Mouse (Mus musculus) cerebellum, postnatal 10 days (tissue): Measurements from ENCODE around the gene Chrm3.
A peak's percentile ranks its signal among the peaks of the same experiment; 100 is the strongest.

Source experiments
- DNase-seq, 2 experiments: peaks; one replicate each; pipeline ENCODE4 v3.0.0; 2021; ENCODE audit warnings: mixed read lengths in 2 of 2

The Chrm3 gene

GRCm38 (mm10) chr13:10068927-10069580 lies 291.6 kb downstream of the Chrm3 start:
- DNase-seq = no peak

DNA sequence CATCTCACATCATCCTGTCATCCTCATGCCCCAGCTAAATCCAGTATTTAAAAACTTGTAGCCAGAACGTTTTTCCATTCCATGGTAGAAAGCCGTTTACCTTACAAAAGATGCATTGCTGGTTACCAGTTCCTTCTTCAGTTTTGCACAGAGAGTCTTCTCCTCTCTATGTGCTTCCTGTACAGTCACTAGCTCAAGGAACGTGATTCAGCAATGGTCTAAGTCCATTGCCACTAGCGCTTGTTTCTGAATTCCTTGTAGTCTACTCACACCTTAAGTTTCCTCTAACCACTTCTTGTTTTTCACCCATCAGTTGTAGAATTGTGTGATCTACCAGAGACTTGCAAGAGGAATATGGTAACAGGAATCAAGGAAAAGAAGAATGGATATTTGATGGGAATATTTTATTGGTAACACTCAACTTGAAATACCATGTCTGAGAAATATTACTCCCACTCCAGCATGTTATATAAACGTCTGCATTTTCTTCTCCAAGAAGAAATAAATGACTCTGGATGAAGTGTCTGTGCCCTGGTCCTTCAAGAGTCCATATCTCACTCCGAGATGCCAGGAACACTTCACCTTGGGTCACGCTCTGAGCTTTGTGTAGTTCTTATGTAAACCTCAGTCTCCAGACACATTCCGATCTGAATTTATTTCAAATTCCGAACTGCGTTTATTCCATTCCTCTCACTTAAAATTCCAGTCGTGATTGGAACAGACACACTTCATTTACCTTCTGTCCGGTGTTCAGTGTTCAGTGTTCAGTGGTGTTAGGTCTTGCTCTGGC lies 293.6 kb downstream of the Chrm3 start:
- no peak for DNase-seq

- DNase-seq = no peak
Observed at GRCm38 (mm10) chr13:10065776-10066175, 294.9 kb downstream of the Chrm3 start.

- peak; percentile 77 to 84 for DNase-seq
Observed at GRCm38 (mm10) chr13:10062681-10063080, 298.0 kb downstream of the Chrm3 start.

DNA sequence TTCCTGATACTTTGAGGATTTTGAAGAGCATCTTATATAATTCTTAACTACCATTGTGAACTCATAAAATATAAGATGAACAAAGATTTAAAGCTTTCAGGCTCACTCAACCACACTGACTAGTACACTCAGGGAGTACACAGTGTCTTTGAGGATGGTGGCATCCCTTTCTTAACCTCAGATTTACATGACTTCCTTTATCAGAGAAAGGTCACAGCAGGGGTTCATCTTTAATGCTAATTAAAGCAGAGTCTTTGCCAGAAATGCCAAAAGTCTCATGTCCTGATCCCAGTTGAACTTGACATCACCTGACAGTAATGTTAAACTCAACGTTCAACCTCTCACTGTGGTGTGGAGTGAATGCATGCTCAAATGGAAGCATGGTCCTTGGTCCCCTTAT lies 301.7 kb downstream of the Chrm3 start:
- DNase-seq = no peak

DNA sequence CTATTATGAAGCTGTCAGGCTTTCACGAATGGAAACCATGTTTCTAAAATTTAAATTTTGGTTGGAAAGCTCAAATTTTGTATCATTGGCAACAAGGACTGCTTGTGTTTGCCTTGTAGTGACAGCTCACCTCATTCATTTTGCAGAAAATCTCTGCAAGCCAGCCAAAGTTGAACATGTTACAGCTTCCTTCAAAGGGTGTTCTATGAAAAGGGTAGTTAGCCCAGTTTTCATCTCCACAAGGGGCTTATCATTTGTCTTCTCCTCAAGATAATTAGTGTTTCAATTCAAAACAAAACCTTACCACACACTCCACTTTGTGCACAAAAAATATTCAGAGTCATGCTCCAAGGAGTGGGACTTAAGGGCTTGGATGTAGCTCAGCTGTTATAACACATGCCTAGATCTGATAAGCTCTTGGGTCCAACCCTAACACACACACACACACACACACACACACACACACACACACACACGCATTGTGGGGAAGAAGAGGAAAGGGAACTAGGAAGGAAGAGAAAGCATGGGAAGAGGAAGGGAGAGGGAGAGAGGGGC lies 302.9 kb downstream of the Chrm3 start:
- no peak for DNase-seq

DNA sequence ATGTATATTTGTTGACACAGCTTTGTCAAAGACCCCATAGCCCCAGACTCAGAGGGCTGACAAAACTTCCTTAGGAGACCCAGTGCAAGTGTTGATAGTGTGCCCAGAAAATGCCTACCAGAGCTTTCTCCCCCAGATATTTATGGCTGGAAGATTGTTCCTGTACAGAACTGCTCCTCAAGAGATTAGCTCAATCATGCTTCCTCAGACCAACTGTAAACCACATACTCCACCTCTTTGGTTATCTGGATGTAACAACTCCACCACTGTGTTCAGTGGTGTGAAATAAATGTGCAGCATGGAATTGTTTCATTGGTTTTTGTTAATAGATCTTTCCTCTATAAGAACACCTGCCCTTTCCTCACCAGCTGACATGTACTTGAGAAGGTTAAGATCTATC lies 306.6 kb downstream of the Chrm3 start:
- no peak for DNase-seq

DNA sequence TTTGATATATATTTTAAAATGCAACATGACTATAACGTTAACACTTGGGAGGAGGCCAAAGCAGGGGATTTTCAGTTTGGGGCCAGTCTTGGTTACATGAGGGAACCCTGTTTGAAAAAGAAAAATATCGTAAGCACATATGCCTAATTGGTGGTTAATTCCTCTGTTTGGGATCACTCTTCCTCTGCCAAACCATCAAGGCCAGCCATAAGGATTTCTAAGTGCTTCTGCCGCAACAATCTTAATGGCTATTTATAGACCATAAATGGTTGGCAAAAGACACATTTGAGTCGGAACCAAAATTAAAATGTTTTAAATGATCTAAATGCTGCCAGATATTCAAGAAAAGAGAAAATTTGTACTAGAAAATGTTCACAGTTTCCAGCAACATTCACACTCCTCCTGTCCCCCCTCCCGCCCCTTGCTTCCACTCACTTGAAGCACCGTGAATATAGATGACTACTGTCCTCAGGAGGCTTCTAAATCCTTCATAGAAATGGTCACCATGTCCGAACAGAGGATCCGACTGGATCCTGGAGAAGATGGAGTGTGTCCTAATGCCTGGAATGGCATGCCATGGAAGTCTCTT lies 307.3 kb downstream of the Chrm3 start:
- no peak for DNase-seq

DNA sequence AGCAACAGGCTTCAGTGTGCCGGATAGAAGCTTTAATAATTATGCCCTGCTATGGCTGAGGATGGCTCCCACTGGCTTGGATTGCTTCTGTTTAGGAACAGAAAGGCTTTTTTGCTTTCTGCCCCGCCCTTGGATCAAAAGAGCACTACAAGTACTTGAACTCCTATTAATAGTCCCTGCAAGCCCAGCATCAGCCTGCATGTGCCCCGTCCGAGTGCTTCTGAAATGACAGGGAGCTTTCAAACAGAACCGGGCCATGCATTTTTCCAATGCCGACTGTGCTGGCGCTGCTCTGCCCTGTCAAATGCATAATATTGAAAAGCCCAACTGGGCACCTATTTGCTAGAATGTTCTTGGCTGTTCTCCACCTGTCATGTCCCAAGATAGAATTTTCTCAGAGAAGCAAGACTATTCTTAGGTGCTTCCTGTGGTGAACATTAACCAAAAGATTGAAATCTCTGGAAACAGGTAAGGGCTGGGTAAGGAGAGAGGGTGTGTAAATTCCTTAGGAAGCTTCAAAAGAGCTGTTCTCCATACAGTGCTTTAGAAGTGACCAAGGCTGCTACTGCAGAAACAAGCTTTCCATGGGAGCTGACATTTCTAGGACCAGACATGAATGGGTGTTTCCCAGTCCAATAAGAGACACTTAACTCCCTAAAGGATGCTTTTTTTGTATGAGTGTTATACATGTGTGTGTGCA lies 314.8 kb downstream of the Chrm3 start:
- DNase-seq = peak; percentile 7 to 12

DNA sequence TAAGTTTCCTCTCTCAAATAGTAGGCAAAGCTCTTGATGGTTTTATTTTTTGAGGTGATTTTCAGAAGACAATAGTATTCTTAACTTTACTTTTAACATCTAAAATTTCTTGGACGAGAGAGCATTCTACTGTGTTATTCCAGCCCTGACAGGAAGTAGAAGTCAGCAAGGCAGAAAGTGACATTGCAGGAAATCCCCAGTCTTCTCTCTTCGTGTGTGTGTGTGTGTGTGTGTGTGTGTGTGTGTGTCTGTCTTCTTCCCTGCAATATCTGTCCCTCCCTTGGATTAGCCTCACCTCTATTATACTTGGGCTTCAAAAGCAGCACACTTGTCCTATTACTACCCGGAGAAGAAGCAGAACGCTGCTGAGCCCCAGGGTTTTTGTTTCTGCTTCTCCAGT lies 316.6 kb downstream of the Chrm3 start:
- no peak for DNase-seq

GRCm38 (mm10) chr13:10033570-10034399 lies 326.9 kb downstream of the Chrm3 start:
- no peak for DNase-seq

GRCm38 (mm10) chr13:10031547-10031946 lies 329.1 kb downstream of the Chrm3 start:
- DNase-seq = no peak

DNA sequence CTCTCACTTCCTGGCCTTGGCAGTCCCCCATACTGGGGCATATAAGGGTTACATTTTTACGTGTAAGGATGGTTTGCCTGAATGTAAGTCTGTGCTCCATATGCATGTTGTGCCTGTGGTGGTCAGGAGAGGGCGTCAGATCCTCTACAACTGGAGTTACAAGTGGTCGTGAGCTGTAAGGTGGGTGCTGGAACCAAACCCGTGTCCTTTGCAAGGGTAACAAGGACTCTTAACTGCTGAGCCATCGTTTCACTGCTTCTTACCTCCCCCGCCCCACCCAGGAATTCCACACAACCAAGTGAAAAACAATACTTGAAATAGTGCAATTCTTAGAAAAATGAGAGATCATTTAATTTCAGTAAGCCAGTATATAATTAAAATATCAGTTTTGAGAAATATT lies 330.7 kb downstream of the Chrm3 start:
- no peak for DNase-seq

DNA sequence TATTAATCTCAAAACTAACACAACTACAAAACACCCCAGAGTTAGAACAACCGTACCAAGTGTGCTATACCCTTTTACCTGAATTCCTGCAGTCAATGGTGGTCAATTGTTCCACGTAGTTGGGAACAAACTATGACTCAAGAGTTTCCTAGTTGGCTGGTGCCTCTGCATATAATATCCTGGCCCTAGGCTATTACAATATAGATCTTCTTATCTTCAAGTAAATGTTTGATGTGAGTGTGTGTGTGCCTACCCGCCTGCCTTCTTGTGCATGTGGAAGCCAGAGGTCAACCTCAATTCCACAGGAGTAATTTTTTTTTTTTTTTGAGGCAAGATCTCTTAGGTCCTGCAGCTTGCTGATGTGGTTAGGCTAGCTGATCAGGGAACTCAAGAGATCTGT lies 335.5 kb downstream of the Chrm3 start:
- DNase-seq = no peak

GRCm38 (mm10) chr13:10023112-10023511 lies 337.5 kb downstream of the Chrm3 start:
- no peak for DNase-seq

DNA sequence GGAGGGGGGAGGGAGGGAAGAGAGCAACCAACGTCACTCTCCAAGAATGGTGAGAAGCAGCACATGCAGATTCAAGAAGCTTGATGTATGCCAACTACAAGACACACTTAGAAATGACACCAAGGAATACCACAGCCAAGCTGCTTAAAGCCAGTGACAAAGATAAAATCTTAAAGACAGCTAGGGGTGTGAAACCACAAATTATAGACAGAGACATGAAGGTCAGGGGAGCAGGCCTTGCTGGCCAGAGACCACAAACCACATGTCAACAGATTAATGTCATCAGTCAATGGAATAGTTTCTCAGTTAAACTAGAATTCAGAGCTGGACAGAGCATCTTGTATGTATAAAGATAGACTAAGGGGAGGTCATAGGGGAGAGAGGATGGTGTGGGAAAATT lies 341.4 kb downstream of the Chrm3 start:
- DNase-seq = no peak

DNA sequence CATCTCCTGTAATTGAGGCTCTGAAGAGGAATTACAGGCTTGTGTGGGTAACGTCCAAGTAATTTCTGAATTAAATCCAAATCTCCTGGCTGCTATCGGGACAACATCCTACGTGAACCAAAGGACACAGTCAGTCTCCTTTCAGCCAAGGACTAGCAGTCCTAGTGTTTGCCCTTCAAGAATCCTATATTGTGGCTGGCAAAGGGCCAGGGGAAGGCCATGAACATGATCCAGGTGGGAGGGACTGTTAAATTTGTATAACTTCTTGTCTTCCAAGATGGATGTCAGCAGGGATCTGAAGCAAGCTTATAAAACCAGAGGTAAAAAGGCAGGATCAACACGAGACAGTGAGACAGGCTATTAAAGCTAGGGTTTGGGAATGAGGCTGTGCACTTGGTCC lies 357.7 kb downstream of the Chrm3 start:
- DNase-seq = peak; percentile 57 to 69

DNA sequence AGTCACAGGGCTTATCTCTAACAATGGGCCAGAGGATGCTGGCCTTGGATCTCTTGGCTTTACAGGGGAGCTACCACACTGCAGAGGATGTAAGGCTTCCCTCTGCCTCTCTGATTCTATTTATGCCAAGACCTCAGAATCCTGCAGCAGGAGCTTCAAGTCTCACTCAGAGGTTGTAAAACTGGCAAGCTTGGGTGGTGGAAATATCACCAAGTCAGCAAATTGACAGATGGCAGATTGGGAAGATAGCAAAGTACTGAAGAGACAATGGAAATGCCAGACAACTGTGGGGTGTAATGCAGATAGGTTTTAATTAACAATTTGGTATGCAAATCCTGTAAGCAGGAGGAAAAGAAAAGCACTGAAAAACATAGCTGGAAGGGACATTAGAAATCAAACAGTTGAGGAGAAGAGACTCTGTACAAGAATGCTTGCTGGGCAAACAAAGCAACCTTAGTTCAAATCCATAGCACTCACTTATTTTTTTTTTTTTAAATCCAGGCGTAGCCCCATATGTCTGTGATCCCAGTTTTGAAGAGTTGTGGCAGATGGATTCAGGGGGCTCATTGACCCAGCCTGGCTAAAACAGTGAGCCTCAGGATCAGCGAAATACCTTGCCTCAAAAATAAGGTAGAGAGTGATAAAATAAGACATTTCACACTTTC lies 362.9 kb downstream of the Chrm3 start:
- peak; percentile 27 to 44 for DNase-seq

DNA sequence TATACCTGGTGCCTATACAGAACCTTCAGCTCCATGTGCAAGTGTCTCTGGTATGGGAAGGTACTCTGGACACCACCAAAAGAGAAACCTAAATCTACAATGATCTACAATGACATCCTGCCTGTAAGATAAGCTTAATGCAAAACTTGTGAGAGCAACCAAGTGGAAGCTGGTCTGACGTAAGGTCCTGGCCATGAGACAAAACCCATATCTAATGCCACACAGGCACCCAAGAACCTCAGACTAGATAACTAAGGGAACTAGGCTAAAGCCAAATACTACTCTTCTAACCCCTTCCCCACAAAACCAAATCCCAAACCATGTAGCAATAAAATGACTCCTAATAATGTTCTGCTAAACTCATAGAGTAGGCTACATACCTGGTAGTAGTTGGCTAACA lies 364.8 kb downstream of the Chrm3 start:
- no peak for DNase-seq

GRCm38 (mm10) chr13:9993571-9993970 lies 367.1 kb downstream of the Chrm3 start:
- DNase-seq = peak; percentile 58 to 64

GRCm38 (mm10) chr13:9992640-9993039 lies 368.0 kb downstream of the Chrm3 start:
- peak; percentile 33 to 34 for DNase-seq

GRCm38 (mm10) chr13:9985648-9986047 lies 375.0 kb downstream of the Chrm3 start:
- DNase-seq = no peak
